Comparison of ENCODE assay signal across 8 mouse cellular contexts in genomic region chr7:132852173-132852844, GRCm38 (mm10). TPM values are rescaled to one million over a fixed set of nuclear protein-coding genes. Genes with fewer than 3 reads are reported as not detected.
A peak's percentile ranks its signal among the peaks of the same experiment; 100 is the strongest.
DNase-seq lines count a peak whose midpoint lies in the region; ATAC-seq and TF ChIP-seq lines count a peak whose summit lies in the region.

Gene Eef1akmt2, minus strand, starts transcription at chr7:132852673.

- peak; percentile 97 for DNase-seq in brain, embryonic 14.5 days (ENCODE audit: low read depth)
- DNase-seq in kidney, postnatal 10 days, result peak; percentile 90
- peak; percentile 82 to 85 for DNase-seq in natural killer cell, adult 2 months (ENCODE audit: low spot score in 2 of 2)

- WGBS in heart, embryonic 13.5 days, result 0% methylated on average over 36 of the region's 37 CpGs
- under 1% methylated on average over 37 of the region's 37 CpGs for WGBS in liver, embryonic 12.5 days (ENCODE audit: insufficient replicate concordance)
- WGBS in stomach, embryonic 15.5 days, result under 1% methylated on average over 37 of the region's 37 CpGs

- TF ChIP-seq POLR2A in brain, embryonic 14.5 days (IDR thresholded peaks at IDR 0.05; ENCODE audit: borderline replicate concordance, extremely low read depth, insufficient read depth, insufficient read length, poor library complexity, severe bottlenecking), result peak; percentile 45; the same call in 1 of the 2 replicates

- H3K27ac ChIP-seq in heart, embryonic 13.5 days (replicated peaks), result peak within 1 kb of the TSS; percentile 97
- peak within 1 kb of the TSS; percentile 93 for H3K27ac ChIP-seq in liver, embryonic 12.5 days
- peak within 1 kb of the TSS; percentile 96 for H3K27ac ChIP-seq in stomach, embryonic 15.5 days

- peak within 1 kb of the TSS; percentile 95 for H3K9ac ChIP-seq in heart, embryonic 13.5 days
- H3K9ac ChIP-seq in liver, embryonic 12.5 days, result peak within 1 kb of the TSS; percentile 85
- H3K9ac ChIP-seq in stomach, embryonic 15.5 days, result peak within 1 kb of the TSS; percentile 82

- peak; percentile 80 for ATAC-seq in heart, embryonic 13.5 days (ENCODE audit: extremely low read depth, insufficient number of reproducible peaks, low FRiP score, low TSS enrichment)
- ATAC-seq in liver, embryonic 12.5 days, result peak; percentile 95
- peak; percentile 93 for ATAC-seq in stomach, embryonic 15.5 days (ENCODE audit: insufficient read depth, low FRiP score, low read depth)

- peaks cover 30% of the 10 kb centered on the region for H3K36me3 ChIP-seq in C2C12 (ENCODE audit: control insufficient read depth, insufficient read depth)
- peaks cover 28% of the 10 kb centered on the region for H3K36me3 ChIP-seq in erythroblast, embryonic 14.5 days (ENCODE audit: control insufficient read depth)
- H3K36me3 ChIP-seq in heart, embryonic 13.5 days, result peaks cover 34% of the 10 kb centered on the region
- H3K36me3 ChIP-seq in liver, embryonic 12.5 days, result peaks cover 30% of the 10 kb centered on the region
- peaks cover 13% of the 10 kb centered on the region; the same call in 1 of the 2 replicates for H3K36me3 ChIP-seq in stomach, embryonic 15.5 days

- H3ac ChIP-seq in C2C12 (ENCODE audit: control insufficient read depth, insufficient read length, low read depth), result peak within 1 kb of the TSS; percentile 75

- peaks cover 16% of the 10 kb centered on the region for H3K79me2 ChIP-seq in C2C12 (ENCODE audit: control insufficient read depth, insufficient read depth)

- peaks cover 31% of the 10 kb centered on the region for H3K4me1 ChIP-seq in erythroblast, embryonic 14.5 days (ENCODE audit: control insufficient read depth)
- peaks cover 15% of the 10 kb centered on the region for H3K4me1 ChIP-seq in heart, embryonic 13.5 days
- peaks cover 24% of the 10 kb centered on the region for H3K4me1 ChIP-seq in liver, embryonic 12.5 days
- H3K4me1 ChIP-seq in stomach, embryonic 15.5 days, result no peaks in the 10 kb centered on the region

- TF ChIP-seq CTCF in C2C12 (IDR thresholded peaks at IDR 0.05; ENCODE audit: control insufficient read depth, insufficient read depth, insufficient read length), result peak; percentile 67
- no peak for TF ChIP-seq CTCF in brain, embryonic 14.5 days (IDR thresholded peaks at IDR 0.05; ENCODE audit: borderline replicate concordance, extremely low read depth, insufficient read depth, insufficient read length)

- H3K79me3 ChIP-seq in C2C12 (ENCODE audit: low read depth), result peaks cover 1% of the 10 kb centered on the region

- no peaks in the 10 kb centered on the region for H3K27me3 ChIP-seq in C2C12 (ENCODE audit: control insufficient read depth, insufficient read depth, insufficient read length)
- no peaks in the 10 kb centered on the region for H3K27me3 ChIP-seq in erythroblast, embryonic 14.5 days (ENCODE audit: control insufficient read depth)
- no peaks in the 10 kb centered on the region for H3K27me3 ChIP-seq in heart, embryonic 13.5 days (replicated peaks)
- H3K27me3 ChIP-seq in liver, embryonic 12.5 days (replicated peaks), result no peaks in the 10 kb centered on the region
- H3K27me3 ChIP-seq in stomach, embryonic 15.5 days (replicated peaks), result no peaks in the 10 kb centered on the region

- H3K4me2 ChIP-seq in heart, embryonic 13.5 days, result peak within 1 kb of the TSS; percentile 69
- peak within 1 kb of the TSS; percentile 76 for H3K4me2 ChIP-seq in liver, embryonic 12.5 days
- peak within 1 kb of the TSS; percentile 59 for H3K4me2 ChIP-seq in stomach, embryonic 15.5 days

- peak within 1 kb of the TSS; percentile 51 for H3K4me3 ChIP-seq in C2C12 (ENCODE audit: insufficient read depth, poor library complexity, severe bottlenecking)
- H3K4me3 ChIP-seq in erythroblast, embryonic 14.5 days (replicated peaks), result peak within 1 kb of the TSS; percentile 92
- peak within 1 kb of the TSS; percentile 85 for H3K4me3 ChIP-seq in heart, embryonic 13.5 days
- peak within 1 kb of the TSS; percentile 85 for H3K4me3 ChIP-seq in liver, embryonic 12.5 days
- peak within 1 kb of the TSS; percentile 77 for H3K4me3 ChIP-seq in stomach, embryonic 15.5 days (replicated peaks)

- H3K9me3 ChIP-seq in erythroblast, embryonic 14.5 days (ENCODE audit: control insufficient read depth, low read length), result no peaks in the 10 kb centered on the region
- H3K9me3 ChIP-seq in heart, embryonic 13.5 days, result no peaks in the 10 kb centered on the region
- H3K9me3 ChIP-seq in liver, embryonic 12.5 days (replicated peaks), result no peaks in the 10 kb centered on the region
- H3K9me3 ChIP-seq in stomach, embryonic 15.5 days, result no peaks in the 10 kb centered on the region

TF ChIP-seq in C2C12, 6 proteins besides CTCF, POLR2A, EP300 and RAD21:
- TF ChIP-seq MYOG (IDR thresholded peaks at IDR 0.05; ENCODE audit: control insufficient read depth, extremely low read depth, insufficient read length) (no peak), USF1 (IDR thresholded peaks at IDR 0.05; ENCODE audit: low read depth) (no peak), MYOD1 (IDR thresholded peaks at IDR 0.05; ENCODE audit: control insufficient read depth, insufficient read length, low read depth) (no peak), CEBPB (IDR thresholded peaks at IDR 0.05; ENCODE audit: low read depth) (no peak), FOSL1 (IDR thresholded peaks at IDR 0.05; ENCODE audit: insufficient read depth, low read length, poor library complexity, severe bottlenecking) (no peak), MAX (IDR thresholded peaks at IDR 0.05) (no peak)

RNA-seq across cellular contexts. Expression of gene Eef1akmt2, which starts in this region (rescaled TPM):
- polyA plus RNA-seq in C2C12 (2012; fragmentation: generic; extraction: Trizol), result 17.1 TPM
- polyA plus RNA-seq in brain, embryonic 14.5 days (2012; rRNA removed), result 54.4 and 61.7 TPM in 2 replicates
- polyA plus RNA-seq in erythroblast, embryonic 14.5 days (2012), result 0.45 and 0.72 TPM in 2 replicates
- 38.5 and 40.3 TPM in 2 replicates for polyA plus RNA-seq in heart, embryonic 13.5 days (2015; fragmentation: Nextera tagmentation; extraction: Ambion mirVana)
- 29.6 and 31.4 TPM in 2 replicates for polyA plus RNA-seq in liver, embryonic 12.5 days (2016; fragmentation: Nextera tagmentation; extraction: Ambion mirVana)
- polyA plus RNA-seq in stomach, embryonic 15.5 days (2015; fragmentation: Nextera tagmentation; extraction: Ambion mirVana), result 62.3 and 63.3 TPM in 2 replicates

Comparison
In these comparisons a context has a peak if more than half of its experiments do, and no peak if none do; other contexts are left out.
1. Peak in every context shown above with its lines: DNase-seq, ATAC-seq, H3K4me3 ChIP-seq and H3K27ac ChIP-seq.
2. RNA of gene Eef1akmt2 (polyA plus RNA-seq): 62.3 to 63.3 TPM in stomach, embryonic 15.5 days, 54.4 to 61.7 TPM in brain, embryonic 14.5 days, 38.5 to 40.3 TPM in heart, embryonic 13.5 days, 29.6 to 31.4 TPM in liver, embryonic 12.5 days and 17.1 TPM in C2C12 (single experiment); 0.45 to 0.72 TPM in erythroblast, embryonic 14.5 days; every median in the first group is over 10 times any median in the second.